Mouse (Mus musculus): ENCODE measurements at regions not wholly inside any gene's neighbourhood (a gene's known extent, or its start where the extent isn't known, plus 50 kb on each side); places are given as distances from the start of the nearest gene placed in this dataset.

- TF ChIP-seq POLR2A (IDR thresholded peaks at IDR 0.05; ENCODE audit: insufficient read length, low read depth) (no peak), SRF (IDR thresholded peaks at IDR 0.05; ENCODE audit: control insufficient read depth, insufficient read length, low read depth) (no peak), TCF12 (IDR thresholded peaks at IDR 0.05; ENCODE audit: insufficient read depth, poor library complexity, severe bottlenecking) (no peak), CEBPB (IDR thresholded peaks at IDR 0.05; ENCODE audit: insufficient read depth, poor library complexity, severe bottlenecking) (no peak), USF1 (IDR thresholded peaks at IDR 0.05; ENCODE audit: low read depth) (no peak)
Measured at GRCm38 (mm10) chr9:115612908-115613307, 296.3 kb upstream of the Gadl1 start.

Measured in myocyte (in vitro differentiated cells).